Mouse (Mus musculus) C2C12 (cell line): ENCODE measurements around the gene Krt222.

ENCODE experiments used
- CEBPB ChIP-seq: IDR thresholded peaks from one replicate; pipeline ENCODE4 v1.6.1; 2011; ENCODE audit warnings: low read depth, mild to moderate bottlenecking, control low read depth, moderate library complexity
- CTCF ChIP-seq: IDR thresholded peaks from one replicate; pipeline ENCODE4 v1.5.1; 2011; ENCODE audit not compliant: control insufficient read depth, insufficient read depth, insufficient read length
- MAX ChIP-seq: IDR thresholded peaks from one replicate; pipeline ENCODE4 v1.6.1; 2011; ENCODE audit warnings: mild to moderate bottlenecking, control low read depth
- MYOG ChIP-seq: IDR thresholded peaks from one replicate; pipeline ENCODE4 v1.6.1; 2011; ENCODE audit not compliant: control insufficient read depth, insufficient read length; ENCODE audit errors: extremely low read depth
- USF1 ChIP-seq: IDR thresholded peaks from one replicate; pipeline ENCODE4 v1.6.1; 2011; ENCODE audit warnings: low read depth, mild to moderate bottlenecking, control low read depth, moderate library complexity

DNA sequence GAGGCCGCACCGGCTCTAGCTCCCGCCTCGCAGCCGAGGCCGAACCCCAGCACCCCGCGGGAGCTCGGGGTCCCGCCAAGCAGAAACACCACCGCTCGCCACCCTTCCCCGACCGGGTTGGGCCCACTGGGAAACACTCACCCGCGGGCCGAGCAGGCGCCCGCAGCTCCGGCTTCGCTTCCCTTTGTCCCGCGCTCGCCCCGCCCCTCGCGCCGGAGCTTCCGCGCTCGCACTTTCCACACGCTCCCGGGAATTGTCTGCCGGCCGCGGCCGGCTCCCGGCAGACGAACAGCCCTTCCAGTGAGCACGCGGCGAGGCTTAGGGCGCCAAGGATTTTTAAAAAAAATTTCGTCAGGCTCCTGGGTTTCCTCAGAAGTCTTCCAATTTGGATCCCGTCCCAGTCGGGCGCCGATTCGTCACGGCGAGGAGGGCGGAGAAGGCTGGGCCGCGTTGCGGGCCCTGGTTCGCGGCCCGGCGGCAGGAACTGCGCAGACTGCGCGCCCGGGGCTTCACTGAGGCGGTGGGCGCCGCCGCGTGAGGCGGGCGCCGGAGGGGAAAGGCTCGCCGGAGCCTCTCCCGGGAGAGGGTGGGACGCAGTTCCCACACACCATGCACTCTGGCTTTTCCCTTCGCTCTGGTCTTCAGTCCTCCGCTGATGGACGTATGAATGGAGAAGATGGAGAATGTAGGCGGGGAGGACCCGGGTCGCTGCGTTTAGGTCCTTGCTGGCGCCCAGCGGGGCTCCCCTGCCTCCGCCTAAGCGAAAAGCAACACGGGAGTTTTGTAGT, 13.4 kb downstream of the Krt222 start, which contains the start of gene Smarce1:
- TF ChIP-seq CTCF (no peak), MAX (no peak), MYOG (no peak), CEBPB (no peak), USF1 (no peak)
